Mouse (Mus musculus): ENCODE measurements around the gene Olfr649. TPM values are rescaled to one million over a fixed set of nuclear protein-coding genes. Genes with fewer than 3 reads are reported as not detected.

Olfr649 gene
- polyA plus RNA-seq, 1 experiment from 2014 or later, result not detected

DNA sequence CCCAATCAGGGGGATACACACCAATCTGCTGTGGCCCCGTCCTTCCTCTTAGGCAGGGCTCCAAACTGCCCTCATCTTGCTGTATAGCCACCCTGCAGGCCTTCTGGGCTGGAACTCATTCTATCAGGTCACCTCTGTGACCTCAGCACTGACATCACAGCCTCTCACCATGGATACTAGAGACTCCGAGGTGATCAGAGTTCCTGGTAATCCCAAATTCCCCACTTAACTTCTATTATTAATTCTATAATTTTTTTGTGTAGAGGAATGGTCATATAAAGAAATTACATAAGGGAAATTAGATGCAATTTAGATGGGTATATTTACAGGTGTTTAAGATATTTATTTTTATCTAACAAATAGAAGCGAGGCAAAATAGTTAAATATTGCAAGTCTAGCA, 52.6 kb downstream of the Olfr649 start, which contains the start of gene Ubqln3:
TSS of gene Ubqln3 (minus strand) at position 101 of the 400 bp plus-strand sequence.
- WGBS, result 72% methylated on average over 3 of the region's 3 CpGs
- Histone ChIP-seq H3K4me2 (ENCODE audit: low read length) (no peak within 1 kb of the TSS), H3K4me3 (replicated peaks; ENCODE audit: low read length) (no peak within 1 kb of the TSS), H3K9me3 (ENCODE audit: control insufficient read depth, low read length) (no peaks in the 10 kb centered on the region), H3K4me1 (replicated peaks; ENCODE audit: control insufficient read depth, insufficient read depth, low read length) (no peaks in the 10 kb centered on the region), H3K27ac (ENCODE audit: low read length) (no peak within 1 kb of the TSS), H3K9ac (replicated peaks; ENCODE audit: low read depth, low read length) (no peak within 1 kb of the TSS), H3K27me3 (replicated peaks; ENCODE audit: control insufficient read depth, insufficient read depth, low read length) (no peaks in the 10 kb centered on the region), H3K36me3 (ENCODE audit: control insufficient read depth, insufficient read depth) (no peaks in the 10 kb centered on the region)
- ATAC-seq, result no peak

Other genes with a start within 250 kb of the Olfr649 start
- gene Olfr635, start 224.8 kb downstream of the Olfr649 start, polyA plus RNA-seq (2015; fragmentation: Nextera tagmentation; extraction: Ambion mirVana), result not detected in 2 replicates
- gene Olfr638, start 197.2 kb downstream of the Olfr649 start, polyA plus RNA-seq (2015; fragmentation: Nextera tagmentation; extraction: Ambion mirVana), result not detected in 2 replicates
- not detected in 2 replicates for gene Olfr639, start 178.7 kb downstream of the Olfr649 start, polyA plus RNA-seq (2015; fragmentation: Nextera tagmentation; extraction: Ambion mirVana)
- not detected in 2 replicates for gene Olfr640, start 170.4 kb downstream of the Olfr649 start, polyA plus RNA-seq (2015; fragmentation: Nextera tagmentation; extraction: Ambion mirVana)
- not detected in 2 replicates for gene Olfr641, start 160.5 kb downstream of the Olfr649 start, polyA plus RNA-seq (2015; fragmentation: Nextera tagmentation; extraction: Ambion mirVana)
- gene Olfr642, start 143.3 kb downstream of the Olfr649 start, polyA plus RNA-seq (2015; fragmentation: Nextera tagmentation; extraction: Ambion mirVana), result not detected in 2 replicates
- gene 4930516K23Rik, start 134.5 kb downstream of the Olfr649 start, polyA plus RNA-seq (2015; fragmentation: Nextera tagmentation; extraction: Ambion mirVana), result not detected in 2 replicates
- gene Olfr644, start 124.1 kb downstream of the Olfr649 start, polyA plus RNA-seq (2015; fragmentation: Nextera tagmentation; extraction: Ambion mirVana), result not detected in 2 replicates
- not detected in 2 replicates for gene Olfr645, start 110.5 kb downstream of the Olfr649 start, polyA plus RNA-seq (2015; fragmentation: Nextera tagmentation; extraction: Ambion mirVana)
- gene Olfr646, start 91.1 kb downstream of the Olfr649 start, polyA plus RNA-seq (2015; fragmentation: Nextera tagmentation; extraction: Ambion mirVana), result not detected in 2 replicates
- not detected in 2 replicates for gene Ubqln5, start 66.2 kb downstream of the Olfr649 start, polyA plus RNA-seq (2015; fragmentation: Nextera tagmentation; extraction: Ambion mirVana)
- not detected in 2 replicates for gene Olfr643, start 58.6 kb downstream of the Olfr649 start, polyA plus RNA-seq (2015; fragmentation: Nextera tagmentation; extraction: Ambion mirVana)
- 0.10 TPM in 1 of 2 replicates, not detected in the other for gene Ubqln3, start 52.7 kb downstream of the Olfr649 start, polyA plus RNA-seq (2015; fragmentation: Nextera tagmentation; extraction: Ambion mirVana)
- gene Ubqlnl, start 45.4 kb downstream of the Olfr649 start, polyA plus RNA-seq (2015; fragmentation: Nextera tagmentation; extraction: Ambion mirVana), result not detected in 2 replicates
- gene Olfm5, start 31.2 kb downstream of the Olfr649 start, polyA plus RNA-seq (2015; fragmentation: Nextera tagmentation; extraction: Ambion mirVana), result 2.1 TPM in 1 of 2 replicates, not detected in the other
- 0.45 and 0.81 TPM in 2 replicates for gene Olfr648, start 12.6 kb downstream of the Olfr649 start, polyA plus RNA-seq (2015; fragmentation: Nextera tagmentation; extraction: Ambion mirVana)
- gene Trim6, start 22.8 kb upstream of the Olfr649 start, polyA plus RNA-seq (2015; fragmentation: Nextera tagmentation; extraction: Ambion mirVana), result 0.31 and 0.61 TPM in 2 replicates
- gene Trim34a, start 48.5 kb upstream of the Olfr649 start, polyA plus RNA-seq (2015; fragmentation: Nextera tagmentation; extraction: Ambion mirVana), result 0.54 and 0.67 TPM in 2 replicates
- gene Trim5, start 92.1 kb upstream of the Olfr649 start, polyA plus RNA-seq (2015; fragmentation: Nextera tagmentation; extraction: Ambion mirVana), result 0.23 TPM in 1 of 2 replicates, not detected in the other
- gene Trim12a, start 119.5 kb upstream of the Olfr649 start, polyA plus RNA-seq (2015; fragmentation: Nextera tagmentation; extraction: Ambion mirVana), result 0.96 and 1.6 TPM in 2 replicates
- gene Trim34b, start 133.5 kb upstream of the Olfr649 start, polyA plus RNA-seq (2015; fragmentation: Nextera tagmentation; extraction: Ambion mirVana), result not detected in 2 replicates
- 1.1 and 1.2 TPM in 2 replicates for gene Trim12c, start 157.4 kb upstream of the Olfr649 start, polyA plus RNA-seq (2015; fragmentation: Nextera tagmentation; extraction: Ambion mirVana)
- gene Trim30b, start 173.9 kb upstream of the Olfr649 start, polyA plus RNA-seq (2015; fragmentation: Nextera tagmentation; extraction: Ambion mirVana), result not detected in 2 replicates
- gene Trim30c, start 204.9 kb upstream of the Olfr649 start, polyA plus RNA-seq (2015; fragmentation: Nextera tagmentation; extraction: Ambion mirVana), result not detected in 2 replicates